Mouse (Mus musculus): ENCODE data around the gene Kif26a. TPM values are rescaled to one million over a fixed set of nuclear protein-coding genes. Genes with fewer than 3 reads are reported as not detected.
A peak's percentile ranks its signal among the peaks of the same experiment; 100 is the strongest.

The Kif26a gene
- total RNA-seq, 4 experiments from 2014 or later: 11.4 to 19.1 (median 14.7) TPM

- no peak for DNase-seq
These were observed 75.9 kb downstream of the Kif26a start for GRCm38 (mm10) chr12:112221754-112222439.

- peak; percentile 67 for DNase-seq
These were observed 77.8 kb downstream of the Kif26a start for GRCm38 (mm10) chr12:112223721-112224337.

- no peak for DNase-seq
These were observed 80.2 kb downstream of the Kif26a start for GRCm38 (mm10) chr12:112226238-112226637.

GRCm38 (mm10) chr12:112226656-112227055 is 80.6 kb downstream of the Kif26a start:
- no peak for DNase-seq

- DNase-seq: no peak
These were observed 83.1 kb downstream of the Kif26a start for GRCm38 (mm10) chr12:112229084-112229483.

- DNase-seq: no peak
These were observed 84.2 kb downstream of the Kif26a start for GRCm38 (mm10) chr12:112230196-112230595.

Small RNA genes lying within 50 kb of the gene (microRNA-seq; reads per million reads assigned to microRNA genes)
- 460 to 1,077 reads per million in 2 experiments for gene Mir203
- 0 reads per million in 2 experiments for gene Mir3073a
- gene Mir3073b: 0 reads per million in 2 experiments

Other genes starting within 250 kb of the Kif26a start
- 10 to 100 TPM; 16.0 to 26.6 (median 18.7) TPM for gene Ppp1r13b, start 238.1 kb upstream of the Kif26a start, total RNA-seq (2022)
- 100 to 1,000 TPM; 314 to 407 (median 358) TPM for gene Atp5mpl, start 179.2 kb upstream of the Kif26a start, total RNA-seq (2022)
- under 1 TPM in 2 of 4 experiments, not detected in 2; 0.09 to 0.31 TPM for gene Tdrd9, start 174.6 kb upstream of the Kif26a start, total RNA-seq (2022)
- gene Rd3l, start 164.9 kb upstream of the Kif26a start, total RNA-seq (2022): not detected
- gene Aspg, start 39.5 kb upstream of the Kif26a start, total RNA-seq (2022): 10 to 100 TPM in 2 of 4 experiments, 1 to 10 TPM in 1, under 1 TPM in 1; 0.22 to 19.3 (median 7.5) TPM